19 mouse cellular contexts compared by ENCODE assay signal in genomic region chr8:90242351-90242750, GRCm38 (mm10).
A peak's percentile ranks its signal among the peaks of the same experiment; 100 is the strongest.
DNase-seq lines count a peak whose midpoint lies in the region; ATAC-seq and TF ChIP-seq lines count a peak whose summit lies in the region.
"Had no signal": no experiment of that assay in that cellular context is flagged by ENCODE, and none has a peak within 500 bp of the region (broad histone marks: within the 10 kb centered on the region; RNA-seq: fewer than 3 reads in every experiment).

No protein-coding gene starts in this region.

- H3K27me3 ChIP-seq in forebrain, postnatal 0 days (ENCODE audit: insufficient read depth, low read length) = no peaks in the 10 kb centered on the region
- H3K27me3 ChIP-seq in forebrain, embryonic 10.5 days (ENCODE audit: poor library complexity, severe bottlenecking) = peaks cover 30% of the 10 kb centered on the region
- H3K27me3 ChIP-seq in neural tube, embryonic 13.5 days = no peaks in the 10 kb centered on the region
- H3K27me3 ChIP-seq in neural tube, embryonic 15.5 days (replicated peaks) = no peaks in the 10 kb centered on the region
- H3K27me3 ChIP-seq: embryonic facial prominence, embryonic 15.5 days; heart, embryonic 12.5 days had no signal

- TF ChIP-seq CTCF in forebrain, postnatal 0 days (IDR thresholded peaks at IDR 0.05; ENCODE audit: low read depth) = no peak

- no peak overlapping the region for H3K4me2 ChIP-seq in forebrain, postnatal 0 days (ENCODE audit: low read depth)
- no peak overlapping the region for H3K4me2 ChIP-seq in neural tube, embryonic 13.5 days
- no peak overlapping the region for H3K4me2 ChIP-seq in neural tube, embryonic 15.5 days
- H3K4me2 ChIP-seq: embryonic facial prominence, embryonic 15.5 days; heart, embryonic 12.5 days; hindbrain, embryonic 14.5 days had no signal

- H3K36me3 ChIP-seq in forebrain, postnatal 0 days (ENCODE audit: insufficient read depth) = no peaks in the 10 kb centered on the region
- H3K36me3 ChIP-seq in forebrain, embryonic 10.5 days (replicated peaks) = no peaks in the 10 kb centered on the region
- no peaks in the 10 kb centered on the region for H3K36me3 ChIP-seq in neural tube, embryonic 13.5 days
- no peaks in the 10 kb centered on the region for H3K36me3 ChIP-seq in neural tube, embryonic 15.5 days
- H3K36me3 ChIP-seq: embryonic facial prominence, embryonic 15.5 days; heart, embryonic 12.5 days had no signal

- H3K4me3 ChIP-seq in forebrain, postnatal 0 days (ENCODE audit: low read depth, low read length) = no peak overlapping the region
- H3K4me3 ChIP-seq in forebrain, embryonic 10.5 days = no peak overlapping the region
- no peak overlapping the region for H3K4me3 ChIP-seq in neural tube, embryonic 13.5 days
- H3K4me3 ChIP-seq in neural tube, embryonic 15.5 days (replicated peaks) = no peak overlapping the region
- H3K4me3 ChIP-seq: embryonic facial prominence, embryonic 15.5 days; erythroblast, embryonic 14.5 days; gastrocnemius, adult 2 months; heart, embryonic 12.5 days had no signal

- no peak overlapping the region for H3K9ac ChIP-seq in forebrain, postnatal 0 days
- H3K9ac ChIP-seq in neural tube, embryonic 13.5 days = no peak overlapping the region
- H3K9ac ChIP-seq in neural tube, embryonic 15.5 days (replicated peaks) = no peak overlapping the region
- H3K9ac ChIP-seq: embryonic facial prominence, embryonic 15.5 days; heart, embryonic 12.5 days; hindbrain, embryonic 14.5 days had no signal

- no peak overlapping the region for H3K27ac ChIP-seq in forebrain, postnatal 0 days (ENCODE audit: low read depth, low read length)
- no peak overlapping the region for H3K27ac ChIP-seq in forebrain, embryonic 10.5 days
- H3K27ac ChIP-seq in neural tube, embryonic 13.5 days (replicated peaks) = 0 out of 2 replicates have a peak overlapping the region, but pooled peaks have one; percentile 84
- H3K27ac ChIP-seq in neural tube, embryonic 15.5 days (replicated peaks) = no peak overlapping the region
- H3K27ac ChIP-seq: embryonic facial prominence, embryonic 15.5 days; gastrocnemius, adult 2 months; hindbrain, embryonic 14.5 days had no signal

- H3K9me3 ChIP-seq in forebrain, postnatal 0 days (ENCODE audit: low read length) = no peaks in the 10 kb centered on the region
- no peaks in the 10 kb centered on the region for H3K9me3 ChIP-seq in forebrain, embryonic 10.5 days
- H3K9me3 ChIP-seq in neural tube, embryonic 13.5 days = no peaks in the 10 kb centered on the region
- H3K9me3 ChIP-seq in neural tube, embryonic 15.5 days (replicated peaks) = no peaks in the 10 kb centered on the region
- H3K9me3 ChIP-seq: embryonic facial prominence, embryonic 15.5 days; heart, embryonic 12.5 days had no signal

- 60% methylated on average over 2 of the region's 2 CpGs for WGBS in forebrain, postnatal 0 days
- WGBS in forebrain, embryonic 10.5 days = 95% methylated on average over 2 of the region's 2 CpGs
- WGBS in neural tube, embryonic 13.5 days = 81% methylated on average over 2 of the region's 2 CpGs
- 84% methylated on average over 2 of the region's 2 CpGs for WGBS in neural tube, embryonic 15.5 days

- peak; percentile 45 for DNase-seq in forebrain, postnatal 0 days
- DNase-seq in forebrain, embryonic 10.5 days (ENCODE audit: extremely low spot score, low spot score) = no peak
- peak; percentile 28 to 48 for DNase-seq in layer of hippocampus, postnatal 10 days (ENCODE audit: low spot score in 2 of 2)
- DNase-seq in layer of hippocampus, adult 18-20 months (ENCODE audit: low spot score in 2 of 2) = no peak
- DNase-seq: adrenal gland, adult 2 months; adrenal gland, postnatal 36 days; cerebellum, adult 11-12 months; cerebellum, adult 9-11 months; embryo, embryonic 11 days; gastrocnemius, adult 2 months; gastrocnemius, postnatal 25 days had no signal

- ATAC-seq in forebrain, postnatal 0 days = no peak
- ATAC-seq in neural tube, embryonic 13.5 days (ENCODE audit: low read depth) = no peak
- ATAC-seq in neural tube, embryonic 15.5 days (ENCODE audit: low FRiP score) = no peak
- ATAC-seq: inflammation-experienced regulatory T-cells, adult 6 months; intestine, postnatal 0 days had no signal

- H3K4me1 ChIP-seq in forebrain, postnatal 0 days (ENCODE audit: insufficient read depth) = 0 out of 2 replicates have a peak, but pooled peaks cover 13% of the 10 kb centered on the region
- H3K4me1 ChIP-seq in forebrain, embryonic 10.5 days = peaks cover 54% of the 10 kb centered on the region
- peaks cover 67% of the 10 kb centered on the region for H3K4me1 ChIP-seq in neural tube, embryonic 13.5 days (replicated peaks)
- H3K4me1 ChIP-seq in neural tube, embryonic 15.5 days = peaks cover 21% of the 10 kb centered on the region
- H3K4me1 ChIP-seq: heart, embryonic 12.5 days had no signal

Comparison
In these comparisons a context has a peak if more than half of its experiments do, and no peak if none do; other contexts are left out.
1. DNase-seq: peak in forebrain, postnatal 0 days (single experiment) and layer of hippocampus, postnatal 10 days (2 of 2); none in forebrain, embryonic 10.5 days (single experiment) and layer of hippocampus, adult 18-20 months (0 of 2).